Mouse (Mus musculus) ZHBTc4 (cell line): ENCODE results near the gene Apopt1.
A peak's percentile ranks its signal among the peaks of the same experiment; 100 is the strongest.

ENCODE experiments used
- DNase-seq: peaks from one replicate; pipeline ENCODE4 v3.0.0-alpha.2; 2011; ENCODE audit warnings: low read depth, low spot score

Gene Apopt1

GRCm38 (mm10) chr12:111743981-111744423, 30.9 kb downstream of the Apopt1 start:
- no peak for DNase-seq

DNA sequence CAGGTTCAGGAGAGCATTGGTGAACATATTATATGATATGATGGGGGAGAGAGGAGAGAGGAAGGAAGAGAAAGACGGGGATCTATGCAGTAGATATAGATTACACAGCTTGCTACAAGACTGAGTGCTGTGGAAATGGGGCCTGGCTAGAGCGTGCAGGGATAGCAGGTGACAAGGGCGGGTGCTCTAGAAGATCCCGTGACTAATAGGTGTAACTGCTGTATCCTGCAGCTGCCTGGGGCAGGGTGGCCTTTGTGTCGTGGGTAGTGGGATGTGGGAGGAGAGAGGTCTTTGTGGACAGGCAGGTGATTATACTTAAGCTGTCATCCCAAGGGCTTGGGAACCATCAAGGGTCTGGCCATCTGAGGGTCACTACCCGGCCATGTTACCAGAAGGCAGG, 32.2 kb downstream of the Apopt1 start:
- peak; percentile 44 for DNase-seq

GRCm38 (mm10) chr12:111746091-111746490, 33.0 kb downstream of the Apopt1 start:
- DNase-seq, result peak; percentile 57

DNA sequence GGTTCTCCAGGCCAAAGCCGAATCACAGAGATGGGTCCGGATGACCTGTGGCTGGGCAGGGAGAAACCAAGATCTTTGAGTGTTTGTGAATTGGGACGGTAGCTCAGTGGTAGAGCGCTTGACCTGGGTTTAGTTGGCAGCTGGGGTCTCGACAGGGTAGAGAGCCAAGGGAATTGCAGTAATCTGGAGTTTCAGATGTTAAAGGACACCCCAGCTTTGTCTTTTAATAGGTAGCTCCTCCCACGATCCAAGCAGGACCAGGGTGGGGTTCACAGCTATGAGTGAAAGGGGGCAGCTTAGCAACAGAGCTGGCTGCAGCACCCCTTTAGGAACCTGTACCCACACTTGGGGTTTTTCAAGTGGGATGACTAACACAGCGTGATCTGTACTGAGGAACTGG, 34.4 kb downstream of the Apopt1 start:
- no peak for DNase-seq

GRCm38 (mm10) chr12:111750739-111751138, 37.7 kb downstream of the Apopt1 start:
- no peak for DNase-seq

- no peak for DNase-seq
Observed at GRCm38 (mm10) chr12:111752491-111752890, 39.4 kb downstream of the Apopt1 start.

- no peak for DNase-seq
Observed at GRCm38 (mm10) chr12:111753347-111753746, 40.3 kb downstream of the Apopt1 start.

- DNase-seq, result no peak
Observed at GRCm38 (mm10) chr12:111754710-111755109, 41.6 kb downstream of the Apopt1 start.

DNA sequence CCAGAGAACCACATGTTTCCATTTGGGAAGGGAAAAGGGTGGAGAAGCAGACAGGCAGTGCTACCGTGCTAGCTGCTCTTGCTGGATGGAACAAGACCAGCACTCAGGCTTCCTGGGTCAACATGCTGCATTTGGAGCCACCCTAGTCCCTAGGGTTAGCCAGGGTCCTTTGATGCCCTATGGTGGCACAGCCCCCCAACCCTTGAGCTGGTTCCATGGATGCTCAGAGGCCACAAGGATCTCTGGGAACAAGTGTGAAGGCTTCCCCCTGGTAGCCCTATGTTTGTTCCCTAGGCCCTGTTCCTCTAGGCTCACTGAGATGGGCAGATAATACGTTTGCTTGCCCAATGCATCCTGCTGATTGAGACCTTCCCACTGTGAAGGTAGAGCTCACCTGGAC, 42.2 kb downstream of the Apopt1 start:
- DNase-seq, result no peak

DNA sequence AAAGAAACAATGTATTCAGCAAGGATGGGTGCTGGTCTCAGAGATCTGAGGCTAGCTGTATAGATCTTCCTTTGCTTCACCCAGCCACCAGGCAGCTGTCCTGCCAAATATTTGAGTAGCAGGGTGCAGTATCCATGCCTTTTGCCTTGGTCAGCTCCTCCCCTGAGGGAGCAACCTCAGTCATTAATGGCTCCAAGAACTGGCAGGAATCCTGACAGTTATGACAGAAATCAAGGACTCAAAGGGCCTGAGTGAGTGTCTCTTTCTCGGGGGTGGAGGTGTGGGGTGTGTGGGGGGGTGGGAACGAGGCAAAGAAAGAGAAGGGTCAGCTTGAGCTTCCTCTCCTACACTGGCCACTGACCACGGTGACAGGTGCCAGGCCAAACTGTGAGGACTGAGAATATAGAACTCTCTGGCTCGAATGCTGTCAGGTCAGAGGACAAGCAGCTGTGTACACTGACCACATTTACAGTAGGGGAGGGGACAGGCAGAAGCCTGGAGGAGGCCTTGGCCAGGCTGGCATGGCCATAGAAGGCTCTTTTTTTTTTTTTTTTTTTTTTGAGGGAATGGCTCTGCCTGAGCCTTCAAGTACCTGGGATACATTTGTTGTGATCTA, 43.1 kb downstream of the Apopt1 start:
- no peak for DNase-seq

DNA sequence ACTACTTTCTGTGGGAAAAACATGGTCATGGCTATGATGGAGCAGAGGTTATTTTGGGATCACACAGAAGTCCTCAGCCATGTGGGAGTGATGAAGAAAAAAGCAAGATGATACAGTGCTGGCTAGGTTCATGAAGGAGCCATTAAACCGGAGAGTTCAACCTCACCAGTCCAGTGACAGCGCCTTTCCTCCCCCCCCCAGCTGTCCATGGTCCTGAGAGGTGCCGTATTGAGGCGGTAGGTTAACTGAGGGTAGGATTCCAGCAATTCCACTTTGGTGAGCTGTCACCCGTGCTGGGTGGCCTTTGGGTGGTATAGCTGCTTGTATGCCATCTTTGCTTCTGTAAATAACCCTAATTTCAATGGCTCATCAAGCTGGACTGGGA, 43.6 kb downstream of the Apopt1 start:
- peak; percentile 57 for DNase-seq

- peak; percentile 45 for DNase-seq
Observed at GRCm38 (mm10) chr12:111757561-111758325, 44.7 kb downstream of the Apopt1 start.

GRCm38 (mm10) chr12:111758381-111759175, 45.5 kb downstream of the Apopt1 start, which contains the start of gene Klc1:
TSS of gene Klc1 (plus strand) at chr12:111758849.
- DNase-seq, result peak; percentile 68

DNA sequence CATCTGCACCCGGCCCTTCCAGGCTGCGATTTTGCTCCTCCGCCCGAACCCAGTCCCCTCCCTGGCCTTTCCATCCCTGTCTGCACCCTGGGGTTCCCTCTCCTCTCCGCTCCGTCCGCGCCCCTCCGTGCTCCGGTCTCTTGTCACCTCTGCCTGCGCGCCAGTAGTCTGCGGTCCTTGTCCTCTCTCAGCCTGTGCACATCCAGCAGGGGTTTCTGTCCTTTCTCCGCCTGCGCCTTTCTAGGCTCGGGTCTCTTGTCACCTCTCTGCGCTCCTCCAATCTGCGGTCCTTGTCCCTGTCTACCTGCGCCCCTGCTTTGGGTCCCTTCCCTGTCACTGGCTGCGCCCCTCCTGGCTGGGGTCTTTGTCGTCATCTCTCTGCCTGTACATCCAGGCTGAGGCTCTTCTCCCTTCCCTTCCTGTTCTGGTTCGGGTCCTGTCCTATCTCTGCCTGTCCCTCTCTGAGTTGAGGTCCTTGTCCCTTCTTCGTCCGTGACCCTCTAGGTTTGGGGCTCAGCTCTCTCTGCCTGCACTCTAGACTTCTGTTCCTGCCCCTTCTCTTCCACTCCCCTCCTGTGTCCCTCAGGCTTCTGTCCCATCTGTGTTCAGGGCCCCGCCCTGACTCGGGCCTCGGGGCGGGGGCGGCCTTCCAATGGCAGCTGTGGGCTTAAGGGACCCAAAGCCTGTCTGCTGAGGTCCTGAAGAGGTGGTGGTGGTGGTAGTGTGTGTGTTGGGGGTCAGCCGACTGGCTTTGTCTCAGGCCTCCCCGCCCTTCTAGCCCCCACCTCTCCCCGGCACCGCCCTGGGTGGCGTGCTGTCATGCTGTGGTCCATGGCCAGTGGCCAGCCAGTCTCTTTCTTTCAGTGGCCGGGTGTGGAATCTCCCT, 46.4 kb downstream of the Apopt1 start:
- peak; percentile 44 for DNase-seq

GRCm38 (mm10) chr12:111760306-111760908, 47.3 kb downstream of the Apopt1 start:
- no peak for DNase-seq

- DNase-seq, result no peak
Observed at GRCm38 (mm10) chr12:111762620-111763280, 49.7 kb downstream of the Apopt1 start.

DNA sequence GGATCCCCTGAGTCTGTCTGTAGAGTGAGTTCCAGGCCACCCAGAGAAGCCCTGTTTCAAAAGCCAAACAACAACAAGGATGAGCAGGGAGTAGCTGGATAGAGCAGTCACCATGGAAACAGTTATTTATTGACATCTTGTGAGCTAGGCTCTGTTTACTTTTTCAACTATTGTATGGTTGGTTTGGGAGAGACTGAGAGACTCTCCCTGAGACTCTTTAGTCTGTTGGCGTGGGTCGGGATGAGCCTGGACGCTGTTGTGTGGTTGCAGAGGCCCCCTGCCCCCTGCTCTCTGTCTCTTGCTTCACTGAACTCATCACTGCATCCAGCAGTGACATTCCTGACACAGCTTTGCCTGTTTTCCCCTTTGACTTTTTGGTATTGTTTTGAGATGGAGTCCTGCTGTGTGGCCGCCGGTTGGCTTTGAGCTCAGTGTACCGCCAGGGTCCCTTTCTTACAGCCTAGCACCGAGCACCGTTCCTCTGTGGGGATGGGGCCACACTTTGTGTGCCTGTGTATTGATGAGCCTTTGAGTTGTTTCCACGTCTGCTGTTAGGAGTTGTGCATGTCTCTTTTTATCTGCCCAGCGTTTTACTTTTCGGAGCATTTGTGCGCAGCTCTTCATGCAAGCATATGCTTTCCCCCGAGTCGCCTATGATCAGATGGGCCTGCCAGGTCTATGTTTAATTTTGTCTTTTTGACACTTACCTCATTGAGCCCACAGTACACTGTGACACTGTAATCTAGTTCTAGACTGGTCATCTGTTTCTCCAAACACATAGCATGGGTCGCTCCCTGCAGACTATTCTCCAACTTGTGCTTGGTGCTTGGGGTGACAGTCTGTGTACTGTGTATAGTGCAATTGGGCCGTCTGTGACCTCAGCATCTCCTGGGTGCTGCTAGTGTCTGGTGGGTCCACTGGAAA, 53.5 kb downstream of the Apopt1 start:
- peak; percentile 75 for DNase-seq

DNA sequence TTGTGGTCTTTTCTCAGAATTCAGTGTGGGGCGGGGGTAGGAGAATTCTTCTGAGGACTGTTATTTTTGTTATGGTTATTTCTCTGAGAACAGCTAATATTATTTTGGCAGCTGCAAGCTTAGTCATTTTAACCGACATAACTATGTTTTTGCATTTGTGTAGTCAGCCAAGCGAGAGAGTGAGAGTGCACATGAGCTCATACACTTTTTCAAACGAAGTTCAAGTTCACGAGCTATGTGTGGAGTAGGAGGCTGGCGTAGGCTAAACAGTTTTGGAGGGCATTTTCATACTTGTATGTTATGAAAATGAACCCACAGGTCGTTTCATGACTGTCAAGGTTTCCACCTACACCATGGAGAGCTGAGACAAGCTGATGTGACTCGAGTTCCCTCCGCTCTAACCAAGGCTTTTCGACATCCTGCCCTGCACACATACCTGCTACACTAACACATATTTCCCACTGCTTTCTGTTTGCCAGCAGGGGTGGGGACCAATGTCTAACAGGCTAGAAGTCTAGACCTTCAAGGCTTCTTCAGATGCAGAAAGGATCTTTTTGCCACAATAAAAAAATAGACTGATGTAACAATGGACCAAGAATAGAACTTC, 55.4 kb downstream of the Apopt1 start:
- no peak for DNase-seq

GRCm38 (mm10) chr12:111769306-111769705, 56.2 kb downstream of the Apopt1 start:
- DNase-seq, result peak; percentile 92
